Mouse (Mus musculus) layer of hippocampus, adult 11-12 months (tissue): ENCODE measurements around the gene Ano5.

ENCODE experiments used
- DNase-seq: peaks from one replicate; pipeline ENCODE4 v3.0.0; 2022; ENCODE audit warnings: low spot score

Gene Ano5

GRCm38 (mm10) chr7:51629206-51629605 is 118.4 kb downstream of the Ano5 start:
- no peak for DNase-seq

GRCm38 (mm10) chr7:51631171-51631570 is 120.3 kb downstream of the Ano5 start:
- no peak for DNase-seq

- DNase-seq, result no peak
These were observed 121.9 kb downstream of the Ano5 start for GRCm38 (mm10) chr7:51632543-51633229.

GRCm38 (mm10) chr7:51633230-51633844 is 122.5 kb downstream of the Ano5 start:
- DNase-seq, result no peak
